Mouse (Mus musculus) adipocyte (in vitro differentiated cells): ENCODE measurements around the gene Reln.

Experiments used
- DNase-seq: peaks from one replicate; pipeline ENCODE4 v3.0.0-alpha.2; 2016; ENCODE audit warnings: low spot score

The Reln gene

DNA sequence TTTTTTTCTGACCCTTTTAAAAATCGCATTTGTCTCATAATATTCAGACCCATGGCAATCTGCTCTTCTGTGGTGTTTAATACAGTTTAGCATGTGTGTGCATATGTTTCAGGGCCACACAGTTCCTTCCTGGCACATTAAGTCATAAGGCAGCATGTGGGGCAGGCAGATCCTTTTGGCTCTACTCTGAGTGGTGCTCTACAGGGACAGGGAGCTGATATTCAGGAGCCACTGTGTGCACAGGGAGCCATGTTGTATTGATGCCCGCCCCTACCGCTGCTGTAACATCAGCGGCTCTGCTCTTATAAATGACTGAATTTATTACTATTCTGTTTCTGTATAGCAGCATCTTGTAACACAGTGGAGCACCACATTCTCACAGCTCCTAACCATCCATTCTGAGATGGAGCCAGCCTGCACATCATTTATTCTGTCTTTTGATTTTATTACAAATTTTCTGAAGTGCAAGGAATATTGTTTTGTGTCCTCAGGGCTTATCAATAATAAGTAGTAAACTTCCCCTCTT, 410.3 kb downstream of the Reln start:
- DNase-seq, result no peak

DNA sequence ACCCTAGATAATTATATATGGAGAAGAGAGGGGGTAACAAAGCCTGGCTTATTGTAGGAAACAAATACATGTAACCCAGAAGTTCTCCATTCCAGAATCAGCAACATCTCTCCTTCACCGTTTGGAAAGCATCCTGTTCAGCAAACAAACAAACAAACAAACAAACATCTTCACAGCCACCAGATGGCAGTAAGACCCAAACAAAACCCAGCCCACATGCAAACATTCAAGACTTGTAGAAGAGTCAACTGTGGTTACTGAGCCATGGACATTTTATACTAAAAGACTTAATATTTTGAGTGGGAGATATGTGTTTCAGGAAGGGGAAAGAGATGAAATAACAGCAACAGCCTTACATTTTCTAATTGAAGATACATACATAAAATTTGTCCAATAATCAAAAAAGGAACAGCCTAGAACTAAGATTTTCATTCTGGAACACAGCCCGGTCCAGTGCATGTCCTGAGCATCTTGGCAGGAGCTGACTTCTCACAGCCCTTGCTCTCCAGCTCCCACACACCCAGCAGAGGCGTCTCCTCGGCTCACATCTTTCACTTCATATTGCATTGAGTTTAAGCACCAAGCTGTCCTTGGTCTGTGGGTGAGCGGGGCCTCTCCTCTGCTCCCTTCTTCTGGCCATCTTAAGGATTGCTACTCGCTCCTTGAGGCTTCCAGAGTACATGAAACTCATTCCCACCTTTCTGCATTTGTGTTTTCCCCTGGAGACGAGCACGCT, 411.0 kb downstream of the Reln start:
- DNase-seq, result peak; percentile 7

DNA sequence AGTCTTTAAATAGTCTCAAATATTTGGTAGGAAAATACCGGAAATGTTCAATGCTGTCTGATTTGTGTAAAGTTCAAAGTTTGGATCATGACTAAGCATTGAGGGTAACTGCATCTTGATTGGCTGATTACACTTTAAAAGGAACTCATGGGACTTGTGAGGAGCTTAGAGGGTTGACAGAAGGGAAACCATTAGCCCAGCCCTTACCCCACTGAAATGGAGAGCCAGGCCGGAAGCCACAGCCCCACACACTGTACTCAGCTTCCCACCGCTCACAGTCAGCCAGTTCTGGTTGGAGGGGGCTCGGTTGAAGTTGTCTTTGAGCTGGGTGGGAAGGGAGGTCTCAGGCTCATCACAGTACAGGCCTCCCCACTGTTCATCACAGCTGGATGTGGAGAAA, 413.4 kb downstream of the Reln start:
- DNase-seq, result no peak

DNA sequence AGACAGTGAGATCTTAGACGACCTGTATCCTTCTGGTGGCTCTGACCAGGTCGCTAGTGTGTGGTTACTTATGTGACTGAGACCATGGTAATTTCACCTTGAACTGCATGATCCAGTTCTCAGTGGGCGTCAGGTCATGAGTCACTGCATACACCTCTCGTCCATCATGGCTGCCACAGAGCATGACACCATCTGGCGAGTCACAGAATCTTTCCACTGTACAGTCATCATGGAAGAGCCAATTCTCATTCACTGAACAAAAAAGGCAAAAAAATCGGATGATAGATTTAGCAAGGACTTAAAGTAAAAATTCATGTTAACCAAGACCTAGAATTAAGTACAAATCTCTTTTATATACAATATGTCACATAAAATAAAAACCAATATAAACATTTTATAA, 424.2 kb downstream of the Reln start:
- no peak for DNase-seq

DNA sequence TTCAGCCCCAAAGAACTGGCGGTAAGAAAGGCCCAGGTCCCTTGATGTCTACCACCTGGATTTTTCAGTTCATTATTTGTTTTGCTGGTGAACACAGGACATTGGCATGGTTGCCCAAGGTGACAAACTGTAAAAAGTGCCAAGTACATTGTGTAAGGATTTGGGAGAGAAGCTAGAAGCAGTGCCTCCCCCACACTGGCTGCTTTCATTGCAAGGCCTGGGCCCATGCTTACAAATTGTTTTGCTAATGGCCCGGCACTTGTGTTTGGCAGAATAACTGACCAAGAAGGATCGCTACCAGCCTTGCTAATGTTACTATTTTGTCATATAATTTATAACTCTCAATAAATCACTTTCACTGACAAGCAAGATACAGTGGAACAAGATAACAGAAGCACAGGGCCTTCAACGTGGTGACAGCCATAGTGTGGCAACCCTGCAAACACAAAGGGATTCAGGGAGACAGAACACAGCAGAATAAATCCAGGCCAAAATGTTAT, 425.2 kb downstream of the Reln start:
- DNase-seq, result no peak

DNA sequence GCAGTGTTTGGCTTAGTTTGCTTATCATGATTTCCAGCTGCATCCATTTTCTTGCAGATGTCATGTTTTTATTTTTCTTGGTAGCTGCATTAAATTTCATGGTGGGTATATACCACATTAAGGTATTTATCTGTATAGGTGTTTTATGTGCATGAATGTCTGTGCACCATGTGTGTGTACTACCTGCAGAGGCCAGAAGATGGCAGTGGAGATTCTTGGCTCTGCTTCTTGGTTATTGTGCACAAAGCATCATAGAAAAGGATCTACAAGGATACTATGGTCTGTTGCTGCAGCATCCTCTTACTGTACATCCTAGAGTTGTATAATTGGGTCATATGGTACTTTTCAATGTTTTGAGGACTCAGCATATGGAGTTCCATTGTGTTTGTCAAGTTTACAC, 428.5 kb downstream of the Reln start:
- no peak for DNase-seq

DNA sequence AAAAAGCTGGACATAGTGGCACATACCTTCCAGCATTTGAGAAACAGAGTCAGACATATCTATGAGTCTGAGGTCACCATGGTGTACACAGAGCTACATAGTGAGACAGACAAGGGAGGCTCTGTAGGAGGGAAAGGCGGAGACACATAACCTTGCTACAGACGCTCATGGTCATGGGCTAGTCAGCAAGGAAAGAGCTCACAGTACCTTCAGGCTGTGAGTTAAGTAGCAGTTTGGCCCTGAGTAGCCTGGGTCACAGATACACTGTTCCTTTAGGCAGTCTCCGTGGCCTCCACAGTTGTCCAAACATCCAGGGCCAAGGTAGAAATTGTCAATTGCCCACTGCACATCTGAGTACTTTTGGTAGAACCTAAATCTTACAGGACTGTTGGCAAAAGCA, 429.7 kb downstream of the Reln start:
- DNase-seq, result no peak

DNA sequence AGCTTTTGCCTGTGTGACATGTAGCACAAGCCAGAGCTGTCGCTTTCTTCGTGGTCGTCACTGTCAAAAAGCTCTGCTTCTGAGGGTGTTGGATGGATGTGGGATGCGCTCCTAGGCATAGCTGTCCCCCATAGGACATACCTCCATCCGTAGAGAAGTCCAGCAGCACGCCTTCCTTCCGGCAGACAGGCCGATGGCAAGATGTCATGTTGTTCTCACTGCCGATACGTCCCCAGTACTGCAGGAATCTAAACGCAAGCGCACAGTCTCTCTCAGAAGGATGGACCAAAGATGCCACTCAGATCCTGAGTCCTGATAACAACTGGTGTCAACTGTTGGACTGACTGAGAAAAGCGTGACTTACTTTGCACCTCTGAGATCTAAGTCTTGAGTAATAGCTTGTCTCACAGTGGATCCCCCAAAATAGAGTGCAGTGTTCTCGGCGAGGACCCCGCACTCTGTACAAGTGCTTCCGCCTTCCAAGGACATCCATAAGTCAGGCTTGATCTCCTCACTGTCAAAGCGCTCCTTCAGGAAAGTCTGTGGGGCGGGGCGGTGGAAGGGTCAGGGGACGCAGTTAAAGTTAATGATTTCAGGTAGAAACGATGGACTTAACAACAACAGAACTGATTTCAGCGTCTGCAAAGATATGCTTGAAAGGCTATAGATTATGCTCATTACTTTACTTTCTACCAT, 431.5 kb downstream of the Reln start:
- DNase-seq, result no peak

DNA sequence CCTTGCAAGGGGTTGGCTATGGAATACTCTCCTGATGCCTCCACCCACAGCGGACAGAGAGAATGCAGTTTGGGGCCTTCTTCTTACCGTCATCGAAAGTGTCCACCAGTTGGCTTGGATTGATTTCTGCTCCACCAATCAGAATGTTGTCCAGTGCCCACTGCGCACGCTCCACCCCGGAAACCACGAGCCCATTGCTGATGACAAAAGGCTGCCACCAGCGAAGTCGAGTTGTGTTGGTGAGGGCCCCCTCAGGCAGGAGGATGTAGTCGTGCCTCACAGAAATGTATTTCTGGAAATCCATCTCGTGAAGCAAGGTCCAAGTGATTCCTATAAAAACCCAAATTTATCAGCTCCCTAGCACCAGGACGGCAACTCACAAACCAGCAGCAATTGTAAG, 433.8 kb downstream of the Reln start:
- DNase-seq, result no peak

DNA sequence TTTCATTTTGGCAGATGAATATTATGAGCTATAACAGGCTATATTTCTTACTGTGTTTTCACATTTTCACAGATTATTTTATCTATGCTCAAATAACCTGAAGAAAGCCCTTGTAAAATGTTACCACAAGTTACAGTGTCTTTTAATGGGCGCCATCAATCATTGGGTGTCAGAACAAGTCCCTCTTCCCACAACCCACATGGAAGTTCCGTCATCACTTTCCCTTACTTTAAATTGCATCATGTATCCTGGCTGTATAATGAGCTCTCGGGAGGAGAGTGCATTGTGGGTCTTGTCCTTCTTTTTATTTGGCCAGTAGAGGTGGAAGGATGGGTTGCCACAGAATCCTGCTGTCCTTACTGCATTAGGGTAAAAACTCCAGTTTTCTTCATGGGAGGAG, 434.8 kb downstream of the Reln start:
- no peak for DNase-seq

DNA sequence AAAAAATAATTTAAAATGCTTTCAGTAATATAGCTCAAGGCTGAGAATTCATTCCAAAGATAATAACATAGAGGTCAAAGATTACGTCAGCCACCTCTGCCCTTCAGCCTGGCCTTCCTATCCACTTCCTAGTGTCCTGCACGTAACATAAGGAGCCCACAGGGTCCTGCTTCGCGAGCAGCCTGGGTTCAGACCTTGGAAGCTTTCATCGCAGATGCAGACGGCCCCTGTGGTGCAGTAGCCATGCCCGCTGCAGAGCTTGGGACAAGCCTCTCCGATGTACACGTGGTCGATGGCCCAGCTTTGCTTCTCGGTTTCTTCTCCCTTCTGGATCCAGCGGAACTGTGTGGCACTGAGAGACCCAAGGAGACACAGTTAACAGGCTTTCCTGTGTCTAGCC, 443.1 kb downstream of the Reln start:
- no peak for DNase-seq

DNA sequence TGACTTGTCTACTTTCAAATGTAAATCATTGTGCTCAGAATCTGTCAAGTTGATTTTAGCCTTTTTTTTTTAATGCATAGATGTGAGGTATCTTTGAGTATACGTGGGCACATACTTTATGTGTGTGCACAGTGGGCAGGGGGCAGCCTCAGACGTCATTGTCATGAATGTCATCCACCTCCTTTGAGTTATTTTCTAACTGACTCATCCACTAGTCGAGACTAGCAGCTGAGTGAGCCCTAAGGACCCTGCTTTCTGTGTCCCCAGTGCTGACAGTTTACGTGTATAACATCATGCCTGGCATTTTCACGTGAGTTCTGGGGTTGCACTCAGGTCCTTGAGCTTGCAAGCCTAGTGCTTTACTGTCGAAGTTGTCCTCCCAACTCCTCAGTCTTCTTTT, 443.6 kb downstream of the Reln start:
- no peak for DNase-seq

DNA sequence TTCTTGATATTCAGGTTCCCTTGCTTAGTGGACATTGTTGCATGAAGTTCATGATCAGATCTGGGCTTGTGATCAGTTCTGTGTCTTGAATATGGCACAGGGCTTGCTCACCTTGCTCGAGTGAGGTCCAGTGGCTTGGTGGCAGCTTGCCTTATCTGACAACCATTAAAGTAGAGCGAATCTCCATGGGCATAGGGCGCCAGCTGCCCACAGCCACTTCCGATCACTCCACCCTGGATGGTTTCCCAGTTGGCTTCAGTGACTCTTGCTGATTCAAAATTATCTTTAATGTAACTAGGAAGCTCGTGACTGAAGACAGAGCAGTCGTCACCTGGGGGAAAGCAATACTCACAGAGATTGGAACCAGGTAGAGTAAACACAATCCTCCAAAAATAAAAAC, 445.6 kb downstream of the Reln start:
- no peak for DNase-seq

DNA sequence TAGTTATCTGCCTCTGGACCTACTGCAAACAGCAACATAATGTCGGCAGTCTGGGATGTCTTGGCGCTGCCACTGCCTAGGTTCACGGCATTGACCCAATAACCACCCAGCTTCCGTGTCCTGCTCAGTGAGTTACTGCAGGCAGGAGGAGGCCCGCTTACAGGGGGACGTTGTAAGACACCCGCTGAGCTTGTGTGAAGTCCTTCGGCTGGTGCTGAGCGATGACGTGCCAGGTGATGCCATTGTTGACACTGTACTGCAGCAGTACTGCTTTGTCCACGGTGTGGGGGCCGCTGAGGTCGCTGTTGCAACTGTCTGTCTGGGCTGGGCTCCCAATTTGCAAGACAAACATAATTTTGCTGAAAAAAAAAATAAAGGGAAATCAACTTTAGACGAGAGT, 447.9 kb downstream of the Reln start:
- DNase-seq, result no peak

DNA sequence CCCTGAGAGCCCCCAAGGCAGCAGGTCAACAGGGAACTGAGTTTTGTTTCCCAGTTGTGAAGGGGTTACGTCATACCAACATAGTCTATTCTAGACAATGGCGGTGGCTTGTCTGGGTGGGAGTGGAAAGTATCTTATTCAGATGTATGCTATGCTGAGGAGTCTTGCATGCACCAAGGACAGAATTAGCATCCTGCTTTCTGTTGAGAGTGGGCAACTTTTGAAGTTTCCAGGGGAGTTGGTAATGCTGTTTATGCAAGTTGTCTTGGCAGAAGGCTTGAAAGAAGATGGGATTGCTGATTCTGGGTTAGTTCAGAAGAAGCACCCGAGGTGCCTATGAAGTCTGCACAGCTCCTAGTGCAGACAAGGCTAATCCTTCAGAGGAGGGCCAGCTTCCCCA, 450.3 kb downstream of the Reln start:
- no peak for DNase-seq

DNA sequence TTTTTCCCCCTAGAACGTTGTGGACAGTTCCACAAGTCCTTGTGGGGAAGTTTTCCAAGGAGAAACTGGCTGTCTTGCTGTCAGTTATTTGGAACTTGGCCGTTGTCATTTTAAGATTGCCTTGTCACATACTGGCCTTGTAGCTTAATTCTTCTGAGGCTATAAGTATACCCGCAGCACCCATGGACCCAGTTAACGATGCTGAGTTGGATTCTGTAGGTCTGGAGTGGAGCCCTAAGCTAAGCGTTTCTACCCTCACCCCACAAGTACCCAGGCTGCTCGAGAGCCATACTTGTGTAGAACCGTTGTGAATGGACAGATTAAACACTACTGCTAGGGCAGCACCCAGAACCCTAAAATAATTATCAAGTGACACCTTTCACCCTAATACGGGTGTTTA, 477.8 kb downstream of the Reln start:
- DNase-seq, result no peak

DNA sequence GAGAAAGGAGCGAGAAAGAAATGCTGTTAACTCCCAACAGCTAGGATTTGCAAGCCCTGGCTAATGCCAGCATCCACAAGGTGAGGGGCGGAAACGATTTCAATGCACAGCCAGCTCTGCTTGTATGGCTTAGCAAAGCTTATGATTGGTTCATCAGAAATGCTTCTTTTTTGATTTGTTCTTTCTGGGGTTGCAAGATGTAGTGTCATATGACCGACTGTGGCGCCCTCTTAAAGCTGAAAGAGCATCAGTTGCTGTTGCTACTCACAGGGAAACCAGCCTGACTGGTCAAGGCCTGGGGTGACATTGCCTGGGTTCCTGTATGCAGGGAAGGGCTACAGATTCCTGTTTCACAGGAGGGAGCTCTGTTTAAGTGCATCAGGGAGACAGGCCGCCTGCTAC, 478.2 kb downstream of the Reln start:
- no peak for DNase-seq

DNA sequence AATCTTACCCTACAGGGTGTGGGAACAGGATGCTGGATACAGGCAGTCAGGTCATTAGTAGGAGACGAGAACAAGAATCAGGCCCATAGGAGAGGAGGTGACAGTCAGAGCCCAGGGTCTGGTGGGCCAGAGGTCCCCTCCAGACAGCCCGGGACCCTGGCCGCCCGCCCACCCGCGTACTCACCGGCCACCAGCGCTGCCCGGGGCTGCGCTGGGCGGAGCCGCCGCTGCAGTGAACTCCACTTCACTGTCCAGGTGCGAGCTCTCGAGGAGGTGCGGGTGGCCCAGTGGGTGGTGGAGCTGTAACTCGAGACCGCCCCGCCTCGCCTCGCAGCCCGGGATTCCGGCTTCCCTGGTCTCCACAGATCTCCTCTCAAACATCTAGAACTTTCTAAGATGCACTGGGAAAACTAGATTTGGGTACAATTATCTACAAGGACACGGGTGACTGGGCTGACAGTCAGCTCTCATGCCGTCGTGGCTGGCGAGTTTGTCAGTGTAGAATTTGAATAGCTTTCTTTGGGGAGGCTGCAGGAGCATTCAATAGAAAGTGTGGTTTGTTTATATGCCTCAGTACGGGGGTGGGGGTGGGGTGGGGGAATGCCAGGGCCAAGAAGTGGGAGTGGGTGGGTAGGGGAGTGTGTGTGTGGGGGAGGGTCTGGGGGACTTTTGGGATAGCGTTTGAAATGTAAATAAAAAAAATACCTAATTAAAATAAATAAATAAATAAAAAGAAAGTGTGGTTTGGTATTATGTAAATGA, 479.0 kb downstream of the Reln start, which contains the start of gene Slc26a5:
Gene Slc26a5 (minus strand): TSS at position 259 of the 762 bp plus-strand sequence.
- DNase-seq, result no peak

DNA sequence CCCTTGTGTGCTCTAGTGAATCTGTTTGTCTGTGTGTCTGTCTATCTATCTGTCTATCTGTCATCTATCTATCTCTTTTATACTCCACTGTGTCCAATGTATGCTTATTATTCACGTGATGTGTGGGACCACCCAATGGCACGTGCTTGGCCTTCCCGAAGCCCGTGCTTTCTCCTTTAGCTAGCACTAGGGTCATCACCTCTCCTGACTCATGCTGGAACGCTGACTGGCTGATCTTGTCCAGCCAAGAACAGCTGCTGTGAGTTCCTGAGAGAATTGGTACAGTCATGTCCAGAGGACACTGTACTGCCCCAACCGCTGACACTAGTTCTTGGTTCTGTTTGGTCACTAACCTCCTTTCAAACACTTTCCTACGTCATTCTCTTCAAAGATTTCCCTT, 485.8 kb downstream of the Reln start:
- DNase-seq, result no peak

DNA sequence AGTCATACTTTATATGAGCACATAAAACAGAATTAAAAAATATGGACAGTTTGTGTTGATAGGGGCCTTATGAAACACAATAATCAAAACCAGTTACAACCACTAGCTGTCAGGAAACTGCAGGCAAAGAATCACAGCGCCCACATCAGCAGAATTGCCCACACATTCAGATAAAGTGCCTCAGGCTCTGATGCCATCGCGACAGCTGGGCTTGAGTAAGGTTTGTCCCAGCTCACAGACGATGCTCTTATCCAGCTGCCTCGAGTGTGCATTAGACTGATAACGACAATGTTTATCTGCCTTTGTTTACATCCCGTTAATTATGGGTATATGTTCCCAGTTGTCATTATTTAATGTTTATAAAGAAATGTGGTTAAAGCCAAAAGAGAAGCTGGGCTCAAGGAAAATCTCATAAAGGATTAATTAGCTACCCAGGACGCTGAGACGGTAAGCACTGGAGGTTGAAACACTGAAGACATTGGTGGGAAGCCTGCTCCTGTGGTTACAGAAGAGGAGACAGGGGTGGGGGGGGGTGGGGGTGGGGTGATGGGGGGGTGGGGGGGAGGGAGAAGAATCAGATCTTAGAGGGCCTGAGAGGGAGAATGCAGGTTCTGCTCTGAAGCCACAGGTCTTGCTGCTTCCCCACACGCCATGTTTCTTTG, 492.7 kb downstream of the Reln start:
- DNase-seq, result no peak

DNA sequence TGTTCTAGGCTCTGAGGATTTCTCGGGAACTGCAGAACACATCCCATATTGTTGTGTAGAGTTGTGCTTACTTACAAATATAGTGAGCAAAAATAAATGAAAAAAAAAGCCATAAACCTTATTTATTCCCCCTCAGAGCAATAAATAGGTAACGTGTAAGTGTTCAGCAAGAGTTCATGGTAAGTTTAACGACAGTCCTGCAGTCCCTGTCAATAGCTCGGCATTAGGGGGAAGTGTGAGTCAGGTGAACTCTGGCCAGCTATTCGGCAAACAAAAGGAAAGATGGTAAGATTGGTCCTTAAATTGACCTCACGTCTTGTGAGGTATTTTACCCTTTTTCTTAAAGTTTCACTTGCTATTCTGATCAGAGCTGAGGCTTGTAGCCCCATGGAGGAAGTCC, 497.1 kb downstream of the Reln start:
- no peak for DNase-seq

DNA sequence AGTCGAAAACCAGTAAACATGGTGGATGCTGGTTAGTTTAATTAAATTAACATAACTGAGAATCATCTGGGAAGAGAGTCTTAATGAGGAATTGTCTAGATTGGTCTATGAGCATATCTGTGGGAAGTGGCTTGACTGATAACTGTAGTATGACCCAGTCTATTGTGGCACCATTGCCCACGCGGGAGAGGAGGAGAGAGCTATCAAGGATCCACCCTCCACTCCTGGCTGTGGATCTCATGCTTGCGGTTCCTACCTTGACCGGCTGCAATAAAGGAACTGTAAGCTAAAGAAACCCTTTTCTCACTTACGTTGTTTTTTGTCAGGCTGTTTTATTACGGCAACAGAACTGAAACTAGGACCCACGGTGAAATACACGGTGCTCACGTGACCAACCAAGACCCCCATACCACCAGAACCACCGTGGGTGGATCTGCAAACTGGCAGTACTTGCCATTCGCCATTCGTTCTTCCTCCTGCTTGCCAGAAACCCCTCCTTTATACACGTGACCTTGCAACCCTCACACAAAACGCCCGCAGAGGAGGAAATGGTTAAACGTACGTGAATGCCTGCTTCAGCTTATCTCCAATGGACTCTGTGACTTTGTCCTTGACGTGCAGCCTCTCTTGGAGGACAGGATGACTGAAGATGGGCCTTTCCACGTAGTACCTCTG, 497.7 kb downstream of the Reln start:
- DNase-seq, result no peak
